Mouse (Mus musculus) heart, adult 11 months (tissue): ENCODE data around the gene Slc22a19.
"Not testable (repeated sequence)": the region's sequence is repeated elsewhere in the genome, so short reads cannot be mapped to it uniquely, and the experiment has no call there.

ENCODE experiments used
- DNase-seq: peaks from one replicate; pipeline ENCODE4 v3.0.0; 2022

Gene Slc22a19

DNA sequence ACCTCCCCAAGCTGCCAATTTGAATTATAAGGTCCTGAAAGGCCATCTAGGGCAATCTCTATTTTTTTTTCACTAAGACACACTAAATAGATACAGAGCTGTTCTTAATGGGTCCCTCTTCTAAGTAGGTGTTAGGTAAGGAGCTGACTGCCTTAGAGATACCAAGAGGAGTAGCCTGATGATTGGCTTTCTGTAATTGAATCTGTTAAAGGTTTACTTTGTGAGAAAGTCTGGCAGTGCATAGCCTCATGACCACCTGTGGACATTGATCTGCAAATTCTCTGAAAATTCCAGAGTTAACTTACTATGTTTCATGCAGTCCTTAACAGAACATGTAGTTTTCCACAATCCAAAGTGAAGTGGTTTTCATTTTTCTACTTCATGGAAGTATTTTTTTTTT is at the start of gene Slc22a19:
Gene Slc22a19, minus strand, starts transcription at position 163 of the 400 bp plus-strand sequence.
- DNase-seq: no peak

DNA sequence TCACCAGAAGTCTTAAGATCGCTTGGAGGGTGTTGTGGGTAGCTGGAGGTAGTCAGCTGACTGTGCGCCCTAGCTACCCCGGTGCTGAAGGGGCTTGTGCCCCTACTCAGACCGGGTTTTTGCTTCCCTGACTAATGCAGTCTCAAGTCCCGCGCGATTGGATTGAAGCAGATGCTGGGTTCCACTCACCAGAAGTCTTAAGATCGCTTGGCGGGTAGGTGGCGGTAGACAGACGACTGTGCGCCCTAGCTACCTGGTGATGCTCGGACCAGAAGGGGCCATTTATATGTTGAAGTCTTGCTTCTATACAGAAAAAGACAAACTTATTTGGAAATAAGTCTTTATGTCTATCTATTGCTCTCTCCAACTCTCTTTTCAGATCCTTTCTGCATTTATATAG is 42.3 kb upstream of the Slc22a19 start:
- DNase-seq: not testable (repeated sequence)

DNA sequence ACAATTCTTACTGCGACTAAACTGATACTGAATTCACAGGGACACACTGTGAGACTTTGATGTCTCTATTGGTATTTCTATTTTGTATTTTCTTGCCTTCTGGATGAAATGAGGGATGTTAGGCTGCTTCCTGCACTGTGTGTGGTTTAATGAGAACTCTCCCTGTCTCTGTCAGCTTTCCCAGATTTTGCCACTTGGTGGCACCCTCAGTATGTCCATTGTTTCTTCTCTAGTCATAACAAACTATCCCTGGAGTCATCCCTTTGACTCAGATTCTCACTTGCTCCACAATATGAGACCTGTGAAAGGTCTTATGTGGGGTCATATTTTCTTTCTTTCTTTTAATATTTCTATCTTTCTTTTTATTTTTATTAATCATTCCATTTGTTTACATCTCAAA is 18.4 kb upstream of the Slc22a19 start:
- no peak for DNase-seq

DNA sequence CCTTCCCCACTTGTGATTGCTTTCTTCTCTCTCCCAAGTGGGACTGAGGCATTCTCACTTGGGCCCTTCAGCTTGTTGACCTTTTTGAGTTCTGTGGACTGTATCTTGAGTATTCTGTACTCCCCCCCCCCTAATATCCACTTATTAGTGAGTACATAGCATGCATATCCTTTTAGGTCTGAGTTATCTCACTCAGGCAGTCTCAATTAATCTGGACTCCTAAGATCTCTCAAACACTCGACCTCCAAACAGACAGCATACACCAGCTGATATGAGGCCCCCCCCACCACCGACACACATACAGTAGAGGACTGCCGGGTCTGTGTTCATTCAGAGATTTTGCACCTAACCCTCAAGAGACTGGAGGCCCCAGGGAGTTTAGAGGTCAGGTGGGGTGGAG is 18.0 kb downstream of the Slc22a19 start:
- not testable (repeated sequence) for DNase-seq

DNA sequence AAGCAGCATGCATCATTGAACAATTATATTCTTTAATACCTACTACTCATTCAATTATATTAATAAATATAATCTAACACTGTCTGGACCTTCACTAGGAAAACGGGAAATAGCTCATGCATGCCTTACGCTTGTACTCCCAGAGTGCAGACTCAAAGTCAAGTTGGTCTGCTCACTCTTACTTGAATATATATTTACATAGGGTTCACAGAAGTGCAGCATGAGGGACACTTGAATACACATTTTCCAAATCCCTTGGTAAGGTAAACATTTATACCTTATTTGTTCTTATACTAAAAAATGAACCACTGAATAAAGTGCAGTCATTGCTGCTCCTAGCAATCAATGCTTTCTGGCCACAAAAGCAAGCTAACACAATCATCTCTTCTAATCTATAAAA is 19.9 kb downstream of the Slc22a19 start:
- no peak for DNase-seq

DNA sequence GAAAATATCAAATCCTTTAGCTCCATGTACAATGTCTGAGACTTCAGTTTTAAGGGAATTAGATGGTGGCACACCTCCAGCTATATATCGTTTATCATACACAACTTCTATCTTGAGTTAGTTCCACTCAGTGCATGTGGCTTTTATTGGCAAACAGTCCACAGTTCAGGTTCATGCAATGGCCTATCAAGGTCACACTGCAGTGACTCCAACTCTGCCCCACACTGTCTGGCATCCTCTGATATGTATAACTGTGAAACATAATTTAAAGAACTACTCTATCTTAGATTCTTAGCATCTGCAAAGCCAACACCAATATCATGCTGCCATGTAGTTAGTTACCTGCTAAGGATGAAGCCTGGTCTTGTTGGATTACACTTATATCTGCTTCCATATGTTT is 23.1 kb downstream of the Slc22a19 start:
- no peak for DNase-seq

DNA sequence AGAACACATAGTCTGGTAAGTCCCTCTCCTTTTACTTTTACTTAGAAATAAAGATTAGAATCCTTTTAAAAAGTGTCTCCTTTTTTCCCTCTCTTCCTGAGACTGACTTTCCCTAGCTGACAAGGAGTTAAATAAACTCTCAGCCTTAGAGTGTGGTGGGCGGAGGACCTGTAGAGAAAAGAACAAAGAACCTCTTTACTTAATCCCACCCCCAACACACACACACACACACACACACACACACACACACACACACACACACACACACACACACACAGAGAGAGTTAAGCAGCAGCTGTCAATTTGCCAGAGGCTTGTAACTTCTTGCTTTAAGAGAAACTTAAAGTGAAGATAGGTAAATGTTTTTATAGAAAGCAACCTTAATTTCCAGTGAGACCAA is 39.1 kb downstream of the Slc22a19 start:
- no peak for DNase-seq

DNA sequence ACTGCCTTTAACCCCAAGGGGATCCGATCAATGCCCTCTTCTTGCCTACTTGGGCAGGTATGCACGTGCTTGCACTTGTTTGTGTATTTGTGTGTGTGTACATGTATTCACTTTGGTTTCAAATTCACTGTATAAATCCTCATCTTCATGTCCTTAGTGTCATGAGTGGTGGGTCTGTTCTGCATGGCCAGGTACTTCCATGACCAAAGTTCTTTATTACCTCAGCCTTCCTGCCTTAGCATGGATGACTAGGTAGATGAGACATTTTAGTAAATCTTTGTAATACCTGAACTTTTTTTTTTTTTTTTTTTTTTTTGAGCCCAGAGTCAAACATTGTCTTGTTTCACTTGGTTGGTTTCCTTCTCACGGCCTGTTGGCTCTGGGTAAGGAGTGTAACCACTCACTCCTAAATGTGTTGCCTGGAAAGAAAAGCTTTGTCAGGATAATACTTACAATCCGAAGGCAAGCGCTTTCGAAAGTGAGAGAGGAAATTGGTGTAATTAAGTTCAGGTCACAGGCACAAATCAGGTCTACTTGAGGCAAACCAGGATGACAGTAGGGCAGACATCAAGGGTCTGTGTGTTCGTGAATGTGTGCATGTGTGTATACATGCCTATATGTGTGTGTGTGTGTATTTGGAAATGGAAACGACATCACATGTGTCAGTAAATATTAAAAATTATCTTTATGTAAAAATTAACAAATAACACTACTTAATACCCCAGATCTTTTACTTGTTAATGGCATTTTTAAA is 62.0 kb downstream of the Slc22a19 start:
- no peak for DNase-seq

DNA sequence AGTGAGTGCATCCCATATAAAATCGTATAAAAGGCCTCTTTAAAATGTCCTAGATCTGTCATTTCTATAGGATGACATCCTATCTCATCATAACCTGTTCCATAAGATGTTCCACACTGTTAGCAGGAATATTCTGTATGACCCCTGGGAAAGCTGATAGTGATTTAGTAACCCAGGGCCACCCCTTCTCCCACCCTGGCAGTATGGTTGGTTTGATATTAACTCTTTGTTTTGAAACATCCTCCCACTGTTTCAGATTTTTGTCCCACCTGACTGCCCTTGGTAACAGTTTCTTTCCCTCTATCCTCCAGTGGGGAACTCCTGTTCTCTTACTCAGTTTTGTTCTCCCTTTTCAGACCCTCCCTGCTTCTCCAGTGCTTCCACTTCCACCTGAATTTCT is 77.3 kb downstream of the Slc22a19 start:
- DNase-seq: peak; percentile 50

DNA sequence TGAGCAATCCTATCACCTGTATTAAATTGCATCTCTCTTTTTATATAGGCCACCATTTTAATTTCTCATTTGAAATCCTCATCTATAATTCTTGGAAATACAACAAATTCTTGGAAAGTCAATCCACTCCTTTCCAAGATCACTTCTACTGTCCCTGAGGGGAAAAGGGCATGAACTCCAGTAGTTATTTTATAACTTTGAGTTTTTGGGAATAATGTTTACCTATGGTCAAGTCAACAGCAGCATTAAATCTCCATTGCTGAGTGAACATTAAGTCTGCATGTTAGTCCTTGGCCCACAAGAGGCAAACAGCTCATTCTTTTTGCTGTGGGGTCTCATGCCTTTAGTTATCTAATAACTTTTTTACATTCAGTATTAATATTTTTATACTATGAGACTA is 78.1 kb downstream of the Slc22a19 start:
- peak; percentile 13 for DNase-seq
